Mouse (Mus musculus) gastrocnemius, postnatal 10 days (tissue): Measurements from ENCODE around the gene Tspan10. TPM values are rescaled to one million over a fixed set of nuclear protein-coding genes. Genes with fewer than 3 reads are reported as not detected.

ENCODE experiments used
- DNase-seq: peaks from one replicate; pipeline ENCODE4 v3.0.0; 2021; ENCODE audit warnings: mixed read lengths
- total RNA-seq, 2 experiments: library from RNA; stranded (reverse); gene quantifications; 2 replicates each; pipeline ENCODE4 v1.2.3; 2021

Gene Tspan10
- total RNA-seq, 2 experiments from 2014 or later: not detected

DNA sequence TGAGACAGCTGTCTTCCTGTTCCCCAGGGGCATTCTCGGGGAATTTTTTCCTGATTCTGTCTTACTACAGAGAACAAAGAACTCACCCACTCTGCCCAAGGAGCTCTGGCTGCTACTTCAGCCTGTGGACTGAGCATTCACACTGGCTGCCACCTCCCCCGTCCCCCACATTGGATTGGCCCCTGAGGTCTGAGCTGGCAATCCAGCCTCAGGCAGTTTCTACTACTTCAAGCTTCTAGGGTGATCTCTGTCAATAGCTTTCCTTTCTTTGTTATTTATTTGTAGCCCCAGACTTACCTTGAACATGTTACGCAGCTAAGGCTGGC is 50.4 kb downstream of the Tspan10 start:
- no peak for DNase-seq

- no peak for DNase-seq
Observed at GRCm38 (mm10) chr11:120493351-120493750, 50.9 kb downstream of the Tspan10 start.

- no peak for DNase-seq
Observed at GRCm38 (mm10) chr11:120493911-120494310, 51.5 kb downstream of the Tspan10 start.

Other genes with a start within 250 kb of the Tspan10 start
- gene Bahcc1, start 209.7 kb upstream of the Tspan10 start, total RNA-seq: 10 to 100 TPM in 1 of 2 experiments, 1 to 10 TPM in 1; 6.4 to 10.5 TPM
- gene Actg1, start 94.1 kb upstream of the Tspan10 start, total RNA-seq: 100 to 1,000 TPM; 439 to 618 TPM
- gene Fscn2, start 81.1 kb upstream of the Tspan10 start, total RNA-seq: under 1 TPM; 0.50 to 0.61 TPM
- 10 to 100 TPM; 14.6 to 15.3 TPM for gene Faap100, start 63.9 kb upstream of the Tspan10 start, total RNA-seq
- gene Nploc4, start 4.9 kb upstream of the Tspan10 start, total RNA-seq: 10 to 100 TPM; 60.6 to 66.6 TPM
- under 1 TPM; 0.23 to 0.41 TPM for gene Pde6g, start 10.9 kb downstream of the Tspan10 start, total RNA-seq
- 10 to 100 TPM; 21.2 to 24.1 TPM for gene Oxld1, start 15.4 kb downstream of the Tspan10 start, total RNA-seq
- gene Ccdc137, start 15.5 kb downstream of the Tspan10 start, total RNA-seq: 1 to 10 TPM; 5.5 to 6.8 TPM
- gene Arl16, start 25.0 kb downstream of the Tspan10 start, total RNA-seq: 10 to 100 TPM; 16.1 to 17.5 TPM
- 100 to 1,000 TPM; 121 to 147 TPM for gene Mrpl12, start 42.0 kb downstream of the Tspan10 start, total RNA-seq
- 10 to 100 TPM in 1 of 2 experiments, 1 to 10 TPM in 1; 9.7 to 11.1 TPM for gene Slc25a10, start 49.2 kb downstream of the Tspan10 start, total RNA-seq
- under 1 TPM; 0.09 to 0.75 TPM for gene Gcgr, start 88.1 kb downstream of the Tspan10 start, total RNA-seq
- gene Mcrip1, start 107.1 kb downstream of the Tspan10 start, total RNA-seq: 10 to 100 TPM; 51.3 to 52.7 TPM
- gene Ppp1r27, start 108.5 kb downstream of the Tspan10 start, total RNA-seq: 100 to 1,000 TPM; 156 to 183 TPM
- gene P4hb, start 130.6 kb downstream of the Tspan10 start, total RNA-seq: 100 to 1,000 TPM; 349 to 414 TPM
- gene Arhgdia, start 139.0 kb downstream of the Tspan10 start, total RNA-seq: 100 to 1,000 TPM; 163 to 197 TPM
- 10 to 100 TPM; 72.1 to 77.3 TPM for gene Alyref, start 155.7 kb downstream of the Tspan10 start, total RNA-seq
- gene Anapc11, start 155.8 kb downstream of the Tspan10 start, total RNA-seq: 10 to 100 TPM; 60.1 to 67.6 TPM
- not detected for gene Npb, start 165.8 kb downstream of the Tspan10 start, total RNA-seq
- gene Pcyt2, start 175.3 kb downstream of the Tspan10 start, total RNA-seq: 10 to 100 TPM; 29.7 to 30.9 TPM
- gene Sirt7, start 182.6 kb downstream of the Tspan10 start, total RNA-seq: 1 to 10 TPM; 6.5 to 9.2 TPM
- gene Mafg, start 191.0 kb downstream of the Tspan10 start, total RNA-seq: 10 to 100 TPM; 27.6 to 39.6 TPM
- 10 to 100 TPM; 15.1 to 18.1 TPM for gene Pycr1, start 201.1 kb downstream of the Tspan10 start, total RNA-seq
- 10 to 100 TPM; 89.2 to 92.0 TPM for gene Myadml2, start 205.5 kb downstream of the Tspan10 start, total RNA-seq
- gene Notum, start 218.5 kb downstream of the Tspan10 start, total RNA-seq: 1 to 10 TPM in 1 of 2 experiments, not detected in 1; 1.2 TPM
- 10 to 100 TPM; 34.8 to 39.8 TPM for gene Aspscr1, start 230.3 kb downstream of the Tspan10 start, total RNA-seq